Mouse (Mus musculus): ENCODE results near the gene Fgr.

Gene Fgr

DNA sequence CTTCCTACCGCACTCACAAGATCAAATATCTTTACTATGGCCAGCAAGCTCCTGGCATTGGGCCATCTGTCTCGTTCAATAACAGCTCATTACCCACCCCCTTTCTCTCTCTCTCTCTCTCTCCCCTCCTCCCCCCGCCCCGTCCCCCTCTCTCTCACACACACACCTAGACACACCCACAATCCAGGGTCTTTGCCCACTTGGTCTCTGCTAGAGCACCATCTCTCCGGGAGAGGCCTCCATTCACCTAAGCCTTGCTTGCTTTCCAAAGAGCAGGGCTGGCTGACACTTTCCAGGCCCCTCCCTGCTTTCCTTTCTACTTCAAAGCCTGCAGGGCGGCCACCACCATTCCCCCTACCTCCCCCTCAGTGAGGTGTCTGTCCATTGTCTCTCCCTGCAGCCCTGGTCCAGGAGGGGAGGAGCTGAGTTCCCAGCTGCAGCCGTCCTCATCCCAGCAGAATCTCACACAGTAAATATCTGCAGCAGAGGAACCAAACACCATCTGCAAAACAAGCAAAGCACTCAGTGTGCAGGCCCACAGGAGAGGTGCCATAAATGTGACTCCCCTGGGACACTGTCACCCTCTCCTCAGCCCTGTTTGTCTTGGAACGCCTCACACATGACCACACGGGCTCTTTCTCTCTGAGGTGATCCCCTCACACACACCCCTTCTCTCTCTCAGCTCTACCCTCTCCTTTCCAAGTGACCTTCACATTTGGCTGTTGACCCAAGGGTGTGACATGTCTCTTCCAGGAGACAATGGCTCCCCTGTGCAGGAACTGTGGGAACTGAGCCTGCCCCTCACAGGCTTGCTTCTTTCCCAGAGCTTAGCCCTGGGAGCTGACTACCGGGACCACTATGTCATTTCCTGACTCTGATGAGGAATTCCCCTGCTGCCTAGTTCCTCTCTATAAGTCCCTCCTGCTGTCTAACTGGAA lies 14.9 kb upstream of the Fgr start:
- no peak for DNase-seq (ENCODE audit: low spot score in 2 of 2)

DNA sequence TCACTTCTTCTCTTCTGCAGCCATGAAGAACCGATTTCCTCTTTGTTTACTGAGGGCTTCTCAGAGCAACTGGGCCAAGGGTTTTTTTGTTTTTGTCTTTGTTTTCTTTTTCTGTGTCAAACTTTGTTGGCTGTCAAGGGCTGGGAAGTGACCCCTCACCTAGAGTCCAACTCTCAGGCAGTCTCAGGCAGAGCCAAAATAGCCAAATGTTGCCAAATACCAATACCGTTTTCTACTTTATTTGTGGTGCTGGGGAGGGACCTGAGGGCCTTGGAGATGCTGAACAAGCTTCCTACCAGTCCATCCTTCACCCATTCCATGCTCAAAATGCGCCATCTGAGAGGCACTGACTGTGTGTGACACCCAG lies 14.2 kb upstream of the Fgr start:
- no peak for DNase-seq (ENCODE audit: low spot score in 2 of 2)

DNA sequence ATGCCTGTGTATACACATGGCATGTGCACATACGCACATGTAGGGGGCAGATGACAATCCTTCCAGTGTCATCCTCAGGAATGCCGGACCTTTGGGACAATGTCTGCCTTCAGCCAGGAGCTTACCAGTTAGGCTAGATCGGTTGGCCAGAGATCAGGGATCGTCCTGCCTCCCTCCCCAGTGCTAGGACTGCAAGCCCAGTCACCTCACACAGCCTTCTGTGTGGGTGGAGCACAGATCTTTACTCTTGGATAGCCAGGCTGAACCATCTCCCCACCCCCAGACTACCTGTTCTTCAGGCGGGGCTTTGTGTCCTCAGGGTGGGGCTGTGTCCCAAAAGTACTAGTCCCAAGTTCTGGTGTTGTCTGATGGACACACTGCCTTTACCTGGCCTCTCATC lies 13.6 kb upstream of the Fgr start:
- no peak for DNase-seq (ENCODE audit: low spot score in 2 of 2)

GRCm38 (mm10) chr4:132960864-132961639 lies 12.8 kb upstream of the Fgr start:
- no peak for DNase-seq (ENCODE audit: low spot score in 2 of 2)

- no peak for DNase-seq (ENCODE audit: low spot score in 2 of 2)
These were observed 12.0 kb upstream of the Fgr start for GRCm38 (mm10) chr4:132961866-132962265.

DNA sequence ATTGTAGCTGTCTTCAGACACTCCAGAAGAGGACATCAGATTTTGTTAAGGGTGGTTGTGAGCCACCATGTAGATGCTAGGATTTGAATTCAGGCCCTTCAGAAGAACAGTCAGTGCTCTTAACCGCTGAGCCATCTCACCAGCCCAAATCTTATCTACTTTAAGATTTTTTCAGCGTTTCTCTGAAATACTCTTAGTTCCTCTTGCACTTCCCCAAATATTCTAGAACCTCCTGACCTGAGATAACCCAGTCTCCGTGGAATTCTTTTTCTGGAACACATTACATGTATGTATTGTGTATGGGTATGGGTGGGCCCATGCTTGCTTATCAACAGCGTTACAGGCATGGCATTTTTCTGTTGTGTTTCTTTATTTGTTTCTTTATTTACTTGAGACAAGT lies 11.3 kb upstream of the Fgr start:
- no peak for DNase-seq (ENCODE audit: low spot score in 2 of 2)

DNA sequence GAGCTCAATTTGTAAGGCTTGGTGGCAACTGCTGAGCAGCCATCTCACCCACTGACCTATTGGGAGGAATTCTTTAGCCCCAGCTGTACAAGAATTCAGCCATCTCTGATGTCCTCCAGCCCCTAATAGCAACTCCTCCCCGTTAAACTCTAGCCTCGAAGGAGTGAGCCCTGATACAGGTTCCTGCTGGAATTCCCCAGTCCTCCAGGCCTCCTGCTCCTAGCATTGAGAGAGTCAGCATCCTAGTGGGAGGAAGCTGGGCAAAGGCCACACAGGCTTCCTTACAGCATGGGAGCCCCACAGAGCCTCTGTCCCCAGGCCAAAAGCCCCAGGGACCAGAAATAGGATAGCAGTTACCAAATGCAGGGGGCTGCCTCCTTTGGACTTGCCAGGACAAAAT lies 10.5 kb upstream of the Fgr start:
- DNase-seq (ENCODE audit: low spot score in 2 of 2): no peak

GRCm38 (mm10) chr4:132964064-132964463 lies 9.8 kb upstream of the Fgr start:
- DNase-seq (ENCODE audit: low spot score in 2 of 2): no peak

DNA sequence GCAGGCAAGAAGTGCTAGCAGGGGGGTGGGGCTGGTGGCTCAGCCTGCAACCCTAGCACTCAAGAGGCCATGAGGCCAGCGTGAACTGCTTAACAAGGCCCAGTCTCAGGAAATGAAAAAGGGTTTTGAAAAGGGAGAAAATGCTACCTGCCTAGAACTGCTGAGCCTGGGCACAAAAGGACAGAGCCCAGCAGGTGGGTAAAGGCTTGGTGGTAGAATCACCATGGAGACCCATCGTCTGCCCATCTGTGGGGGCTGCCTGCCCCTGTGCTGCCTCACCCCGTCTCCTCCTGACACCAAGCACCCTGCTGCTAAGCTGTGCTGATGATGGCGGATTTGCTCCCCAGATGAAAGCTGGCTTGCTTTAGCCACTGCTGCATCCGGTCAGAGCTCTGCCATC lies 9.4 kb upstream of the Fgr start:
- DNase-seq (ENCODE audit: low spot score in 2 of 2): no peak

DNA sequence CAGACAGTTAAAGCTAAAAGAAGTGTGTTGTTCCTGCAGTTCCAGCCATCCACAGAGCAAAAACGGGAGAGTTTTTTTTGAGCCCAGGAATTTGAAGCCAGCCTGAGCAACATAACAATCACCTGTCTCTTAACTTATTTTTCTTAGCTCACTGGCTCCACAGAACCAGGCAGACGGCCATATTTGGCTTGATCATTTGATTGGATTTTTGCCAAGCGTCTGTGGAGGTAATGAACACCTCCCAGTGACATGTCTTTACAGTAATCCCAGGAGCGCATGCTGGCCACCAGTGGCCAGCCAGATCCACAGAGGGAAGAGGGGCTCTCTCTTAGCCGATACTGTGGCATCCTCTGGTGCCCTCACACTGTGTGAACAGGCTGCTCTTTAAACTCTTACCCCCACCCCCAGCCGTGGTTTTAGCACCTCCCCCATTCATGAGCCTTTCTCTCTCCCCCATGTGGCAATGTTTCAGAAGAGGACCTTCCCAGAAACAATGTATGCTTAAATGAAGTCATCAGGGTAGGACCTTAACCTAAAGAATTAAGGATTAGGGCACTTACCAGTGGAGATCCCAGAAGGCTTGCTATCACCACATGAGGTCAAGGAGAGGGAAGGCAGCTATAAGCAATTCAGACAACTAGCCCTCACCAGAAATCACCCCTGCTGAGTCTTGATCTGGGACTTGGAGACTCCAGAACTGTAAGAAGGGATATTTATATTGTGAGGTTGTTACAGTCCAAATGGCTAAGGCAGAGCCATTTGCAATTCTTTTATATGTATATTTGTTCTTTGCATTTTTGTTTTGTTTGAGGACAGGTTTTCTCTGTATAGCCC lies 5.6 kb upstream of the Fgr start:
- no peak for DNase-seq (ENCODE audit: low spot score in 2 of 2)

DNA sequence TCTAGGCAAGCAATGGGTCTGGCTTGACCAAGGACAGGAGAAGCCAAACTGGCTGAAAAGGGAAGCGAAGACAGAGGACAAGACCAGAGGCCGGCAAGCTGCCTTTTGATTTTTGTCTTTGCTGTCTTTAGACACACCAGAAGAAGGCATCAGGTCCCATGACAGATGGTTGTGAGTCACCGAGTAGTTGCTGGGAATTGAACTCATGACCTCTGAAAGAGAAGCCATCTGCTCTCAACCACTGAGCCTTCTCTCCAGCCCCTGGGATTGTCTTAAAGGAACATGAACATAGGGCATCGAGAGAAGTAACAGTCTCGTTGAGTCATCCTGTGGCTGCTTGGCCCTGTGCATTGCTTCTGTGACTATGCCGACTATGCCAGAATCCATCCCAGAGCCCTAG lies 2.3 kb upstream of the Fgr start:
- peak in 1 of 2 experiments; percentile 29 for DNase-seq (ENCODE audit: low spot score in 2 of 2)

- peak in 1 of 2 experiments; percentile 32 for DNase-seq (ENCODE audit: low spot score in 2 of 2)
These were observed 1.8 kb upstream of the Fgr start for GRCm38 (mm10) chr4:132972101-132972500.

DNA sequence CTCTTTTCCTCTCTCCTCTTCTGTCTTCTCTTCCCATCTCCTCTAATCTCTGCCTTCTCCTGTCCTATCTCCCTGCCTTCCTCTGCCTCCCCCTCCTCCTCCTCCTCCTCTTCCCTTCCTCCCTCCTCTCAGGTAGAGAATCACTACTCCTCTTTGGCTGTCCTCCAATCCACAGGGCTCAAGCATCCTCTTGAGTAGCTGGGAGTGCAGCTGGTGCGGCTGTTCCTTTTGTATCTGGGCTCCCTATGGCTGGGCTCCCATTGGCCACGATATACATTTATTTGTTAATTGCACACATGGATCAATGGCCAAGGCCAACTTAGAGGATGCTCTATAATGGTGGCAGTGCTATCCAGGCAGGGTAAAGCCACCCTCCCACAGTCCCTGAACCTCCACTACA lies 1.3 kb upstream of the Fgr start:
- no peak for DNase-seq (ENCODE audit: low spot score in 2 of 2)

GRCm38 (mm10) chr4:132973186-132973585 lies 709 bp upstream of the Fgr start:
- no peak for DNase-seq (ENCODE audit: low spot score in 2 of 2)

- no peak for DNase-seq (ENCODE audit: low spot score in 2 of 2)
These were observed 1.0 kb downstream of the Fgr start for GRCm38 (mm10) chr4:132974904-132975303.

DNA sequence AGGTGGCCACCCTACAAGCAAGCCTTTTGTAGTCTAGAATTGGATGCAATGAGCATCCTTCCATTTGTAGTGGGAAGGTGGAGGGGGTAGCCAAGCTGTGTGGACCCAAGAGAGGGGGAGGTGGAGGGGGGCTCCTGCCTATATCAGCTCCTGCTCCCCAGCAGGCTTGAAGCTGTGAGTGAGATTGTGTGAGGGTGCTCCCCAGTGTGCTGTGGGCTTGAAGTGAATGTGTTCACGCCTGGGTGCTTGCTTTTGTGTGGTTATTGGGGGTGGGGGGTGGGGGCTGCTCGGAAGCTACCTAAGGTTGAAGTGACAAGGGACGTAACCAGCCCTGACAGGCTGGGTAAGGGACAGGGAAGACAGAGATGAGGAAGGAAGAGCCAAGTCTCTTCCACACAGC lies 1.9 kb downstream of the Fgr start:
- DNase-seq (ENCODE audit: low spot score in 2 of 2): no peak

DNA sequence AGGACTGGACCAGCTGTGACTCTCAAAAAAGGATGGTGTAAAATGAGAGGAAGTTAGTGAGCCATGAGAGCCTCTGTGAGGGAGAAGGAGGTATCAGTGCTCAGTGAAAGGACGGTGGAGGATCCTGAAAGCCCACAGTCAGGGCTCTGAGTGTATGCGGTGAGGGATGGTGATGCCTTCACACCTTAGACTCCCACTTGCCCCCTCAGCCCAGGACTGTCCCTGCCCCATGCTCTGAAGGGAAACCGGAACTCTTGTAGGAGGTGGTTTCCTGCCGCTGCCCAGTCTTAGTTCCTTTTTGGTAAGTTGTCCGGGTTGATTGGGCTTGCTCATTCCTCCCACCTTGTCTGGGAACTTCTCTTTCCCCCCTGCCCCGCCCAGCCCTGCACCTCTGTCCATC lies 2.8 kb downstream of the Fgr start:
- peak; percentile 73 to 77 for DNase-seq (ENCODE audit: low spot score in 2 of 2)

DNA sequence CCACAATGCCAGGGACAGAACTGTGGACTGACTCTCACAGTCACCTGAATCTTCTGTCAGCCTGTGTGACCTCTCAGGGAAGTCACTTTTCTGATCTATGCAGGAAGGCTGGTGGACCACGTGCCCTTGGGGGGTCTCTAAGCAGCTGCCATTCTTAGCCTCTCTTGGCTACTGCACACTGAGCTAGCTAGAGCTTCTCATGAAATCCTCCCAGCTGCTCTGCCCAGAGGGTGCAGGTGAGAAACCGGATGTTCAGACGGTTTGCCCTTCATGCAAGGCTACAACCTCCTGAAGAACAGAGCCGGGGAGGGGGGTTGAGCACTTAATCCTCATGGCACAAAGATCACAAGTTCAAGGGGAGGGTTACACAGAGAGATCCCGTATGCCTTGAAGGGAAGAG lies 3.7 kb downstream of the Fgr start:
- peak; percentile 32 to 44 for DNase-seq (ENCODE audit: low spot score in 2 of 2)

DNA sequence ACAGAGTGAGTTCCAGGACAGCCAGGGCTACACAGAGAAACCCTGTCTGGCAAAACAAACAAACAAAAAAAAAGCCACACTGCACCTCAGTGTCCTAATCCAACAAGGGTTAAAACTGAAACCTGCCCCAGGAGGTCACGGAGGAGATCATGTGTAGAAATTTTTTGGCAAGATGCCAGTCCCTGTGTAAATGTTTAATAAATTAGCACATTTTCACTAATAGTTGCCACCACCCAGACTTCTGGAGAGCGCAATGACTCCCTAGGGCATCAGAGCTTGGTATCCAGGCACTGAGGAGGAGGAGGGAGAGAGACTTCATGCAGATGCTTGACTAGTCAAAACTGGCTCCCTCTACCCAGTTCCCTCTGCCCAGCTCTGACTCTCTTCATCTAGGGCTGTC lies 5.3 kb downstream of the Fgr start:
- DNase-seq (ENCODE audit: low spot score in 2 of 2): no peak

- no peak for DNase-seq (ENCODE audit: low spot score in 2 of 2)
These were observed 7.7 kb downstream of the Fgr start for GRCm38 (mm10) chr4:132981621-132982020.

- DNase-seq (ENCODE audit: low spot score in 2 of 2): no peak
These were observed 9.1 kb downstream of the Fgr start for GRCm38 (mm10) chr4:132982999-132983398.
